Mouse (Mus musculus) neural tube, embryonic 11.5 days (tissue): ENCODE measurements around the gene Elp4. TPM values are rescaled to one million over a fixed set of nuclear protein-coding genes. Genes with fewer than 3 reads are reported as not detected.

Experiments
- ATAC-seq: fragments of 200-750 bp; cut with Nextera tagmentation; 2 replicates; pipeline ENCODE4 v1.8.0; 2017; ENCODE audit warnings: moderate number of reproducible peaks, mild to moderate bottlenecking, moderate TSS enrichment, moderate library complexity; ENCODE audit not compliant: insufficient read depth, low FRiP score, low TSS enrichment
- DNase-seq: peaks from one replicate; pipeline ENCODE4 v3.0.0-alpha.2; 2015; ENCODE audit warnings: low spot score
- H3K27ac ChIP-seq: fragments of 300-500 bp; sonication (generic); 2 replicates; pipeline ENCODE4 v1.5.1; 2014; ENCODE audit warnings: low read depth, mild to moderate bottlenecking, low read length
- H3K27me3 ChIP-seq: fragments of 300-500 bp; sonication (generic); 2 replicates; pipeline ENCODE4 v1.6.1; 2014; ENCODE audit warnings: mild to moderate bottlenecking, low read length, mixed read lengths; ENCODE audit not compliant: control insufficient read depth, insufficient read depth
- H3K36me3 ChIP-seq: fragments of 300-500 bp; sonication (generic); 2 replicates; pipeline ENCODE4 v1.6.1; 2014; ENCODE audit warnings: mild to moderate bottlenecking, low read length, moderate library complexity, mixed read lengths; ENCODE audit not compliant: control insufficient read depth, insufficient read depth
- H3K4me1 ChIP-seq: fragments of 300-500 bp; sonication (generic); 2 replicates; pipeline ENCODE4 v1.6.1; 2014; ENCODE audit warnings: low read length, mixed read lengths; ENCODE audit not compliant: control insufficient read depth, insufficient read depth
- H3K4me2 ChIP-seq: fragments of 300-500 bp; sonication (generic); 2 replicates; pipeline ENCODE4 v1.6.1; 2014; ENCODE audit warnings: low read depth, mild to moderate bottlenecking, moderate library complexity
- H3K4me3 ChIP-seq: fragments of 300-500 bp; sonication (generic); 2 replicates; pipeline ENCODE4 v1.5.1; 2014; ENCODE audit warnings: low read depth, low read length
- H3K9ac ChIP-seq: fragments of 300-500 bp; sonication (generic); 2 replicates; pipeline ENCODE4 v1.6.1; 2014; ENCODE audit warnings: mild to moderate bottlenecking, low read length
- H3K9me3 ChIP-seq: fragments of 300-500 bp; sonication (generic); 2 replicates; pipeline ENCODE4 v1.6.1; 2016; ENCODE audit warnings: low read length; ENCODE audit not compliant: control insufficient read depth
- WGBS: fragments of 180-500 bp; shearing (Covaris S2); extraction: QIAGEN DNeasy Blood & Tissue Kit; methylation state at CpG from one replicate; pipeline ENCODE4 v1.1.7; 2014; 5-methylcytosine and 5-hydroxymethylcytosine counted together
- polyA plus RNA-seq: library from polyadenylated mRNA; unstranded; fragments of >200 nt; fragmentation: Nextera tagmentation; extraction: Ambion mirVana; gene quantifications from 2 replicates; pipeline ENCODE4 v1.2.1, GENCODE M21; 2014

Elp4 gene
- polyA plus RNA-seq, 1 experiment from 2014 or later, result 53.2 TPM

DNA sequence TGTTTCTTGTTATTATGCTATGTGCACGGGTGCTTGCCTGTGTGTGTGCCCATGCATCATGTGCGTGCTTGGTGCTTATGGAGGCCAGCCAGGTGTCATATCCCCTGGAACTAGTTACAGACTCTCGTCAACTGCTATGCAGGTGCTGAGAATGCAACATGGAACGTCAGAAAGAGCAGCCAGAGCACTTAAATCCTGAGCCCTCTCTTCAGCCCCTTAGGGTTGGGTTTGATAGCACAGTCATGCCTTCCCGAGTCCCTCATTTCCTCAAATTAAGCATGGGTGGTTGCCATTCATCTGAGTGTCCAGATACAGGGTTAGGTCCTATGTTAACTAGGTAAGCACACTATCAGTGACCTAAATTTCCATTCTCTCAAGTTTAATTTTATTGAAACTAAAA is 121.5 kb downstream of the Elp4 start:
- H3K4me2 ChIP-seq, result no peak overlapping the region
- H3K9ac ChIP-seq, result no peak overlapping the region
- H3K4me1 ChIP-seq, result no peaks in the 10 kb centered on the region
- H3K9me3 ChIP-seq, result no peaks in the 10 kb centered on the region
- ATAC-seq (no peak), DNase-seq (no peak)
- no peak overlapping the region for H3K27ac ChIP-seq
- H3K4me3 ChIP-seq, result no peak overlapping the region
- no peaks in the 10 kb centered on the region for H3K27me3 ChIP-seq
- no peaks in the 10 kb centered on the region for H3K36me3 ChIP-seq
- WGBS, result 75% methylated on average over 5 of the region's 5 CpGs

GRCm38 (mm10) chr2:105780739-105781138 is 123.6 kb downstream of the Elp4 start:
- Histone ChIP-seq H3K9ac (no peak overlapping the region), H3K4me3 (no peak overlapping the region), H3K4me2 (no peak overlapping the region), H3K27ac (no peak overlapping the region), H3K9me3 (no peaks in the 10 kb centered on the region), H3K4me1 (no peaks in the 10 kb centered on the region), H3K27me3 (no peaks in the 10 kb centered on the region), H3K36me3 (no peaks in the 10 kb centered on the region)
- ATAC-seq (no peak), DNase-seq (no peak)
- 48% methylated on average over 1 of the region's 1 CpGs for WGBS

DNA sequence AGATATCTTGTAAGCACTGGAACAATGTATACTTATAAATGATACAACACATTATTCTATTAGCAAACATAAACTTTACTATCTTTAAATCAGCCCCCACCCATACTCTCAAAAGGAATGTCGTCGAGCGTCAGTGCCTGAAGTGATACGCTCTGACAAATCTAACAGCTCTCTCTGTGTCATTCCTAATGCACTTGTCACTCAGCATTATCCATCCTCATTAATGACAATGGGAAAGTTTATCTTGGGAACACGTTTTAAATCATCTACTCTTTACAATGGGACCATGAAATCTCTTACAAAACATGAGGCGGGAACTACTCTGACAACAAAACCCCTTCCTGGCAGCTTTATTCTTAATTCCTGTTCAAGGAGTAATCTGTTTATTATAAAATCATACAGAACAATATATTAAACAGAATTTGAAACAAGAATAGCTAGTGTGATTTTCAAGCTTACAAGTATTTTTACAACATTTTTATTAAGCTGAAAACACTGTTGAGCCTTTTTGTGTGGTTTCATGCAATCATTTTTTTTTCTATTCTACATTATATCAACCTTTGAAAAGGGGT is 125.0 kb downstream of the Elp4 start:
- no peak overlapping the region for H3K27ac ChIP-seq
- H3K36me3 ChIP-seq, result no peaks in the 10 kb centered on the region
- H3K4me2 ChIP-seq, result no peak overlapping the region
- no peaks in the 10 kb centered on the region for H3K27me3 ChIP-seq
- ATAC-seq (peak; percentile 71; the same call in 1 of the 2 replicates), DNase-seq (no peak)
- WGBS, result 22% methylated on average over 6 of the region's 6 CpGs
- H3K9ac ChIP-seq, result no peak overlapping the region
- no peaks in the 10 kb centered on the region for H3K4me1 ChIP-seq
- H3K9me3 ChIP-seq, result no peaks in the 10 kb centered on the region
- H3K4me3 ChIP-seq, result no peak overlapping the region

GRCm38 (mm10) chr2:105771314-105771713 is 133.1 kb downstream of the Elp4 start:
- 90% methylated on average over 3 of the region's 3 CpGs for WGBS
- no peak for ATAC-seq
- no peaks in the 10 kb centered on the region for H3K27me3 ChIP-seq

DNA sequence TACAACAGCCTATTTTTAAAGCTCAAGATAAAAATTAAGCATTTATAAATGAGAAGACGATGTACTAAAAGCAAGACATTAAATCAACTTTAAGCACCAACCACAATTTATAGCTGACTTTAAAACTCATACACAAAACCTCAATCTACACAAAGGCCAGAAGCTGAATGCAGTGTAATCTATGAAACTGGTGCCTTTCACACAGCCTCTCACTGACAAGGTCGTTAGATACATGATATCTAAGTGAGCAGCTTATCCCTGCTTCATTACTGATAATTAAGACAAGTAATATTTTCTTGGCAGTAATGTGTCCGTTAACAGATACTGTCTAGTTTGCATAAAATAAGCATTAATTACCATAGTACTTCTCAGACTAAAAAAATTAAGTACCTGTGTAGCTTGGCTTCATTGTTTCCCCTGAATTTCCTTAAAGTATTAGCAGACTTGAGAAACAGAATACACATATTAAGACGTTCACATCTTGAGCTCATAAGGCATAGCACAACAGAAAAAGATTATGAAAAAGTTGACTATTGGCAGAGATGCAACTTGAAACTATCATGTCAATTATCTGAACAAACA is 134.5 kb downstream of the Elp4 start:
- no peak for ATAC-seq
- no peak overlapping the region for H3K4me2 ChIP-seq
- 84% methylated on average over 4 of the region's 4 CpGs for WGBS
- H3K4me1 ChIP-seq, result no peaks in the 10 kb centered on the region
- H3K27ac ChIP-seq, result no peak overlapping the region
- no peaks in the 10 kb centered on the region for H3K27me3 ChIP-seq
- no peak overlapping the region for H3K4me3 ChIP-seq
- H3K9me3 ChIP-seq, result no peaks in the 10 kb centered on the region
- DNase-seq, result no peak
- H3K36me3 ChIP-seq, result no peaks in the 10 kb centered on the region
- no peak overlapping the region for H3K9ac ChIP-seq

More at GRCm38 (mm10) chr2:105771314-105771713, 133.1 kb downstream of the Elp4 start:
- no peak overlapping the region for H3K4me2 ChIP-seq
- DNase-seq, result no peak
- no peaks in the 10 kb centered on the region for H3K4me1 ChIP-seq
- no peak overlapping the region for H3K27ac ChIP-seq
- H3K9me3 ChIP-seq, result no peaks in the 10 kb centered on the region
- no peaks in the 10 kb centered on the region for H3K36me3 ChIP-seq
- no peak overlapping the region for H3K9ac ChIP-seq
- H3K4me3 ChIP-seq, result no peak overlapping the region

DNA sequence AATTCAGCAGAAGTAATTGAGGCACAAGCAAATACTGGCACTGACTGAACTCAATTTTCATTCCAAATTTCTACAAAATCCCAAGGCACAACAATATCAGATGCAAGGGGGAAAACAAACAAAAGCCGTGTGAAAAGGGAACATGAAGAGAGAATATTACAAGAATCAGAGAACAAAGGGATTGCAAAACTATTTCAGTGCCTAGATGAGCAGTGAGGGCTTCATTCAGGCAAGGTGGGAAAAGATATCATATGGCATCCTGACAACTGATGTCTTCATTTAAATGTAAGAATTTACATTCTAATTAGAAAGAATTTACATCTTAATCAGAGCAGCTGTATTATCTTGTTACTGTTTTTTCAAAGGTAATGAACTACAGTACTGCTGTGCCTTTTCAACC is 150.9 kb downstream of the Elp4 start:
- 56% methylated on average over 1 of the region's 1 CpGs for WGBS
- no peak for DNase-seq

DNA sequence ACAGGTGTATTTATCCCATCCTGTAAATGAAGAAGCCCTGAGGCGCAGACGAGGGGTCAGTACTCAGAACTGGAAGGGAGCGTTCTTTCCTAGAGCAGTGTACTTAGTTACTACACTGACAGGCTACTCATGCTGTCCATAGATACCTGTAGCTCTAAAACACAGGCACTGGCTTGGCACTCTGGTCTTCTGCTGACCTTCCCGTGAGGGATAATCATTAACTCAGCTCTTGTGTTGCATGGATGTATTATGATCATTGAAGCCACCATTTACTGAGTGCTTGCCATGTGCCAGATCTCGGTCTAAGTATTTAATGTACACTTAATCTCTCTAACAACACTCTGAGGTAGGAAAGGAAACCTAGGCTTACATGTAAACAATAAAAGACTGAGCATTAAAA is 155.3 kb downstream of the Elp4 start:
- Histone ChIP-seq H3K4me1 (no peaks in the 10 kb centered on the region), H3K27ac (no peak overlapping the region), H3K27me3 (no peaks in the 10 kb centered on the region), H3K9ac (no peak overlapping the region), H3K9me3 (no peaks in the 10 kb centered on the region), H3K4me3 (no peak overlapping the region), H3K36me3 (no peaks in the 10 kb centered on the region), H3K4me2 (no peak overlapping the region)
- WGBS, result 95% methylated on average over 5 of the region's 5 CpGs
- ATAC-seq (no peak), DNase-seq (no peak)

More for the DNA sequence above, 150.9 kb downstream of the Elp4 start:
- no peak overlapping the region for H3K4me2 ChIP-seq
- no peak for ATAC-seq
- no peak overlapping the region for H3K9ac ChIP-seq
- no peaks in the 10 kb centered on the region for H3K9me3 ChIP-seq
- H3K27me3 ChIP-seq, result no peaks in the 10 kb centered on the region
- H3K4me1 ChIP-seq, result no peaks in the 10 kb centered on the region
- no peak overlapping the region for H3K27ac ChIP-seq
- H3K36me3 ChIP-seq, result no peaks in the 10 kb centered on the region
- no peak overlapping the region for H3K4me3 ChIP-seq

- Histone ChIP-seq H3K4me3 (no peak overlapping the region), H3K9me3 (no peaks in the 10 kb centered on the region), H3K27me3 (no peaks in the 10 kb centered on the region), H3K9ac (no peak overlapping the region), H3K36me3 (no peaks in the 10 kb centered on the region), H3K4me2 (no peak overlapping the region), H3K27ac (no peak overlapping the region), H3K4me1 (no peaks in the 10 kb centered on the region)
- 82% methylated on average over 7 of the region's 7 CpGs for WGBS
- no peak for ATAC-seq
- no peak for DNase-seq
Measured at GRCm38 (mm10) chr2:105746896-105747295, 157.5 kb downstream of the Elp4 start.

DNA sequence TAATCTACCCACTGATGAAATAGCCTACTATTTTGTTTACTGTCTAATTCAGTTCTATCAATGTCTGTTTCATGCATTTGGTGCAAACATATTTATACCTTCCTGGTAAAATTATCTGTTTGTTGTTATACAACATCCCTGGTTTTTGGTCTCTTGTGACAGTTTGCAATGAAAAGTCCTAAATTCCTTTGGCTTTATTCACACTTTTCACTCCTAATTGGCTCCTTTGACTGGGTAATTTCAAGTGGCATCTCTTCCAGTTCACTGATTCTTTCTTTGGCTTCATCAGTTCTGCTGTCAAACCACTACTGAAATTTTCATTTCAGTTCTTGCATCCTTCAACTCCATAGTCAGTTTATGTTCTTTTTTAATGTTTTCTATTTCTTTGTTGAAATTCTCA is 168.2 kb downstream of the Elp4 start:
- H3K4me2 ChIP-seq, result no peak overlapping the region
- H3K9ac ChIP-seq, result no peak overlapping the region
- ATAC-seq, result no peak
- H3K27me3 ChIP-seq, result no peaks in the 10 kb centered on the region
- no peak overlapping the region for H3K27ac ChIP-seq
- H3K36me3 ChIP-seq, result no peaks in the 10 kb centered on the region
- H3K4me1 ChIP-seq, result no peaks in the 10 kb centered on the region
- no peak overlapping the region for H3K4me3 ChIP-seq
- no peaks in the 10 kb centered on the region for H3K9me3 ChIP-seq
- no peak for DNase-seq
